43 mouse cellular contexts compared by ENCODE assay signal in genomic region chr17:3659497-3659896, GRCm38 (mm10). TPM values are rescaled to one million over a fixed set of nuclear protein-coding genes. Genes with fewer than 3 reads are reported as not detected.
DNase-seq lines count a peak whose midpoint lies in the region; ATAC-seq lines count a peak whose summit lies in the region.
"Had no signal": no experiment of that assay in that cellular context is flagged by ENCODE, and none has a peak within 500 bp of the region (broad histone marks: within the 10 kb centered on the region; RNA-seq: fewer than 3 reads in every experiment).

No protein-coding gene starts in this region.

- H3K36me3 ChIP-seq in lung, embryonic 16.5 days (ENCODE audit: control insufficient read depth, insufficient read depth, low read length): no peaks in the 10 kb centered on the region
- H3K36me3 ChIP-seq: intestine, embryonic 15.5 days; limb, embryonic 12.5 days; liver, embryonic 15.5 days; midbrain, embryonic 10.5 days; midbrain, embryonic 15.5 days; neural tube, embryonic 15.5 days had no signal

- 73% methylated on average over 5 of the region's 5 CpGs for WGBS in lung, embryonic 16.5 days

- no peaks in the 10 kb centered on the region for H3K27me3 ChIP-seq in lung, embryonic 16.5 days (ENCODE audit: control insufficient read depth, insufficient read depth, low read depth, low read length)
- H3K27me3 ChIP-seq: CH12.LX; forebrain, embryonic 13.5 days; intestine, embryonic 15.5 days; limb, embryonic 12.5 days; liver, embryonic 15.5 days; midbrain, embryonic 15.5 days; neural tube, embryonic 15.5 days had no signal

- no peak overlapping the region for H3K4me2 ChIP-seq in lung, embryonic 16.5 days (ENCODE audit: low read depth, low read length)
- H3K4me2 ChIP-seq: forebrain, embryonic 13.5 days; intestine, embryonic 15.5 days; limb, embryonic 12.5 days; liver, embryonic 15.5 days; midbrain, embryonic 15.5 days; neural tube, embryonic 15.5 days had no signal

- H3K4me3 ChIP-seq in lung, embryonic 16.5 days (ENCODE audit: low read length): no peak overlapping the region
- H3K4me3 ChIP-seq: forebrain, embryonic 13.5 days; intestine, embryonic 15.5 days; layer of hippocampus, adult 2 months; left cerebral cortex, adult 2 months; limb, embryonic 12.5 days; liver, embryonic 15.5 days; midbrain, embryonic 10.5 days; midbrain, embryonic 15.5 days; neural tube, embryonic 15.5 days had no signal

- ATAC-seq in lung, embryonic 16.5 days (ENCODE audit: low read depth): peak; percentile 34; the same call in 1 of the 2 replicates
- ATAC-seq in megakaryocyte, adult 5-6 weeks (ENCODE audit: poor library complexity, severe bottlenecking): no peak
- ATAC-seq: activated CD4-positive, CD25-positive, alpha-beta regulatory T cell, adult 4 months; forebrain, embryonic 13.5 days; hindbrain, embryonic 16.5 days; intestine, embryonic 15.5 days; midbrain, embryonic 15.5 days had no signal

- intact Hi-C loops in heart, postnatal 25 days (cut with DNase I): no loop called here

- H3K27ac ChIP-seq in lung, embryonic 16.5 days (ENCODE audit: low read length): no peak overlapping the region
- H3K27ac ChIP-seq: forebrain, embryonic 13.5 days; intestine, embryonic 15.5 days; layer of hippocampus, adult 2 months; left cerebral cortex, adult 2 months; limb, embryonic 12.5 days; liver, embryonic 15.5 days; macrophage; midbrain, embryonic 10.5 days; midbrain, embryonic 15.5 days; neural tube, embryonic 15.5 days had no signal

- H3K9me3 ChIP-seq in lung, embryonic 16.5 days (ENCODE audit: control insufficient read depth, low read length): no peaks in the 10 kb centered on the region
- H3K9me3 ChIP-seq: forebrain, embryonic 13.5 days; intestine, embryonic 15.5 days; limb, embryonic 12.5 days; liver, embryonic 15.5 days; midbrain, embryonic 10.5 days; midbrain, embryonic 15.5 days; neural tube, embryonic 15.5 days had no signal

- H3K4me1 ChIP-seq in lung, embryonic 16.5 days (replicated peaks; ENCODE audit: control insufficient read depth, insufficient read depth, low read length): no peaks in the 10 kb centered on the region
- H3K4me1 ChIP-seq: forebrain, embryonic 13.5 days; intestine, embryonic 15.5 days; limb, embryonic 12.5 days; liver, embryonic 15.5 days; midbrain, embryonic 10.5 days; midbrain, embryonic 15.5 days; neural tube, embryonic 15.5 days had no signal

- H3K9ac ChIP-seq in lung, embryonic 16.5 days (ENCODE audit: low read length): no peak overlapping the region
- H3K9ac ChIP-seq: forebrain, embryonic 13.5 days; intestine, embryonic 15.5 days; limb, embryonic 12.5 days; liver, embryonic 15.5 days; midbrain, embryonic 15.5 days; neural tube, embryonic 15.5 days had no signal

- DNase-seq in adrenal gland, postnatal 10 days: peak; percentile 32
- DNase-seq in adrenal gland, adult 8-10 months: no peak
- peak; percentile 4 for DNase-seq in heart, postnatal 25 days (ENCODE audit: low spot score)
- no peak for DNase-seq in heart, adult 8-10 months (ENCODE audit: low spot score)
- DNase-seq in lung, postnatal 36 days: peak; percentile 26
- no peak for DNase-seq in cerebellum, adult 9-11 months
- DNase-seq: cerebellum, adult 2 months; cerebellum, postnatal 25 days; gastrocnemius, postnatal 36 days; kidney, adult 2 months; kidney, postnatal 36 days; retina, postnatal 1 day; right cerebral cortex, postnatal 14 days had no signal

RNA-seq across cellular contexts. Expression of gene Nox3, which starts 36.6 kb away (rescaled TPM):
- not detected for total RNA-seq in adrenal gland, postnatal 10 days (2021)
- total RNA-seq in adrenal gland, adult 8-10 months (2022): not detected
- total RNA-seq in heart, postnatal 25 days (2021): not detected
- not detected for total RNA-seq in heart, adult 8-10 months (2022)
- polyA plus RNA-seq in lung, embryonic 16.5 days (2015; fragmentation: Nextera tagmentation; extraction: Ambion mirVana): not detected in 2 replicates
- total RNA-seq in megakaryocyte, adult 5-6 weeks (2015): not detected in 2 replicates
- total RNA-seq in megakaryocyte, adult 5-6 weeks (2017): not detected in 2 replicates
- total RNA-seq: adrenal gland, postnatal 36 days; CH12.LX; ES-E14; gastrocnemius, adult 18-20 months; gastrocnemius, postnatal 36 days; layer of hippocampus, adult 2 months; layer of hippocampus, postnatal 14 days; left cerebral cortex, postnatal 25 days; liver, adult 2 months had no signal
- polyA plus RNA-seq: activated CD4-positive, CD25-positive, alpha-beta regulatory T cell, adult 4 months; brain, embryonic 14.5 days; C2C12; cerebellum, adult 2 months; embryonic facial prominence, embryonic 11.5 days; forebrain, embryonic 13.5 days; heart, postnatal 0 days; hindbrain, embryonic 16.5 days; intestine, embryonic 15.5 days; kidney, adult 2 months; kidney, embryonic 16.5 days; limb, embryonic 12.5 days; liver, adult 2 months; liver, embryonic 15.5 days; macrophage; midbrain, embryonic 10.5 days; midbrain, embryonic 15.5 days; neural tube, embryonic 15.5 days; small intestine, adult 2 months; stomach, embryonic 14.5 days; thymus, postnatal 0 days; urinary bladder, adult 2 months had no signal

Comparison
In these comparisons a context has a peak if more than half of its experiments do, and no peak if none do; other contexts are left out.
1. DNase-seq: peak in adrenal gland, postnatal 10 days (single experiment), heart, postnatal 25 days (single experiment) and lung, postnatal 36 days (single experiment); none in adrenal gland, adult 8-10 months (single experiment), heart, adult 8-10 months (single experiment) and cerebellum, adult 9-11 months (single experiment).